Mouse (Mus musculus): ENCODE results near the gene Mark1. TPM values are rescaled to one million over a fixed set of nuclear protein-coding genes. Genes with fewer than 3 reads are reported as not detected.
A peak's percentile ranks its signal among the peaks of the same experiment; 100 is the strongest.

The Mark1 gene
- polyA plus RNA-seq, 1 experiment from 2014 or later, result 1.9 TPM

GRCm38 (mm10) chr1:184998161-184998560 lies 1.2 kb downstream of the Mark1 start:
- ATAC-seq (replicated peaks; ENCODE audit: insufficient number of reproducible peaks, insufficient read depth, low FRiP score, low read depth), result no peak
- WGBS, result 39% methylated on average over 9 of the region's 9 CpGs
- H3K4me3 ChIP-seq, result peak overlapping the region; percentile 77
- H3K27me3 ChIP-seq, result peaks cover 9% of the 10 kb centered on the region; the same call in 1 of the 2 replicates
- H3K4me2 ChIP-seq, result peak overlapping the region; percentile 83
- no peak overlapping the region for H3K9ac ChIP-seq
- no peaks in the 10 kb centered on the region for H3K36me3 ChIP-seq
- no peak overlapping the region for H3K27ac ChIP-seq
- H3K4me1 ChIP-seq (replicated peaks), result peaks cover 24% of the 10 kb centered on the region
- no peaks in the 10 kb centered on the region for H3K9me3 ChIP-seq (replicated peaks)

GRCm38 (mm10) chr1:184997466-184997865 lies 1.9 kb downstream of the Mark1 start:
- Histone ChIP-seq H3K4me3 (peak overlapping the region; percentile 77; the same call in 1 of the 2 replicates), H3K27me3 (peaks cover 9% of the 10 kb centered on the region; the same call in 1 of the 2 replicates), H3K27ac (no peak overlapping the region; the same call in 1 of the 2 replicates), H3K4me1 (replicated peaks) (peaks cover 24% of the 10 kb centered on the region), H3K9me3 (replicated peaks) (no peaks in the 10 kb centered on the region), H3K4me2 (peak overlapping the region; percentile 83), H3K36me3 (no peaks in the 10 kb centered on the region), H3K9ac (peak overlapping the region; percentile 5; the same call in 1 of the 2 replicates)
- ATAC-seq (replicated peaks; ENCODE audit: insufficient number of reproducible peaks, insufficient read depth, low FRiP score, low read depth), result no peak
- WGBS, result 57% methylated on average over 11 of the region's 11 CpGs

GRCm38 (mm10) chr1:184995335-184995734 lies 4.0 kb downstream of the Mark1 start:
- Histone ChIP-seq H3K4me1 (replicated peaks) (peaks cover 23% of the 10 kb centered on the region), H3K9me3 (replicated peaks) (no peaks in the 10 kb centered on the region), H3K27me3 (peaks cover 3% of the 10 kb centered on the region; the same call in 1 of the 2 replicates), H3K9ac (no peak overlapping the region), H3K4me3 (no peak overlapping the region), H3K27ac (no peak overlapping the region), H3K36me3 (no peaks in the 10 kb centered on the region), H3K4me2 (no peak overlapping the region)
- ATAC-seq (replicated peaks; ENCODE audit: insufficient number of reproducible peaks, insufficient read depth, low FRiP score, low read depth), result no peak
- 62% methylated on average over 4 of the region's 4 CpGs for WGBS

GRCm38 (mm10) chr1:184991191-184991590 lies 8.2 kb downstream of the Mark1 start:
- no peaks in the 10 kb centered on the region for H3K36me3 ChIP-seq
- ATAC-seq (replicated peaks; ENCODE audit: insufficient number of reproducible peaks, insufficient read depth, low FRiP score, low read depth), result no peak
- 90% methylated on average over 10 of the region's 10 CpGs for WGBS
- no peaks in the 10 kb centered on the region for H3K27me3 ChIP-seq
- no peaks in the 10 kb centered on the region for H3K9me3 ChIP-seq (replicated peaks)
- H3K4me2 ChIP-seq, result no peak overlapping the region
- H3K27ac ChIP-seq, result no peak overlapping the region
- H3K4me1 ChIP-seq (replicated peaks), result peaks cover 17% of the 10 kb centered on the region
- no peak overlapping the region for H3K4me3 ChIP-seq
- H3K9ac ChIP-seq, result no peak overlapping the region

- peak overlapping the region; percentile 52 for H3K4me2 ChIP-seq
Measured at GRCm38 (mm10) chr1:184986748-184987147, 12.6 kb downstream of the Mark1 start.

GRCm38 (mm10) chr1:184984723-184985122 lies 14.6 kb downstream of the Mark1 start:
- no peaks in the 10 kb centered on the region for H3K9me3 ChIP-seq (replicated peaks)
- H3K9ac ChIP-seq, result no peak overlapping the region
- H3K4me3 ChIP-seq, result no peak overlapping the region
- H3K36me3 ChIP-seq, result no peaks in the 10 kb centered on the region
- no peak overlapping the region for H3K4me2 ChIP-seq
- no peak overlapping the region for H3K27ac ChIP-seq
- no peaks in the 10 kb centered on the region for H3K27me3 ChIP-seq
- 85% methylated on average over 2 of the region's 2 CpGs for WGBS
- no peak for ATAC-seq (replicated peaks; ENCODE audit: insufficient number of reproducible peaks, insufficient read depth, low FRiP score, low read depth)
- peaks cover 14% of the 10 kb centered on the region for H3K4me1 ChIP-seq (replicated peaks)

More at GRCm38 (mm10) chr1:184986748-184987147, 12.6 kb downstream of the Mark1 start:
- no peaks in the 10 kb centered on the region for H3K36me3 ChIP-seq
- no peak for ATAC-seq (replicated peaks; ENCODE audit: insufficient number of reproducible peaks, insufficient read depth, low FRiP score, low read depth)
- peak overlapping the region; percentile 17; the same call in 1 of the 2 replicates for H3K9ac ChIP-seq
- H3K4me3 ChIP-seq, result peak overlapping the region; percentile 21; the same call in 1 of the 2 replicates
- peaks cover 14% of the 10 kb centered on the region for H3K4me1 ChIP-seq (replicated peaks)
- 32% methylated on average over 2 of the region's 2 CpGs for WGBS
- H3K27me3 ChIP-seq, result no peaks in the 10 kb centered on the region
- no peak overlapping the region for H3K27ac ChIP-seq
- no peaks in the 10 kb centered on the region for H3K9me3 ChIP-seq (replicated peaks)

- no peaks in the 10 kb centered on the region for H3K27me3 ChIP-seq
- no peak overlapping the region for H3K27ac ChIP-seq
- H3K4me2 ChIP-seq, result no peak overlapping the region
- peaks cover 14% of the 10 kb centered on the region for H3K4me1 ChIP-seq (replicated peaks)
- no peak overlapping the region for H3K4me3 ChIP-seq
- H3K36me3 ChIP-seq, result no peaks in the 10 kb centered on the region
- no peaks in the 10 kb centered on the region for H3K9me3 ChIP-seq (replicated peaks)
- ATAC-seq (replicated peaks; ENCODE audit: insufficient number of reproducible peaks, insufficient read depth, low FRiP score, low read depth), result no peak
- 54% methylated on average over 3 of the region's 3 CpGs for WGBS
- H3K9ac ChIP-seq, result no peak overlapping the region
Measured at GRCm38 (mm10) chr1:184983751-184984150, 15.6 kb downstream of the Mark1 start.

- no peaks in the 10 kb centered on the region for H3K36me3 ChIP-seq
- H3K27me3 ChIP-seq, result no peaks in the 10 kb centered on the region
- no peak overlapping the region for H3K4me3 ChIP-seq
- H3K9ac ChIP-seq, result no peak overlapping the region
- no peak for ATAC-seq (replicated peaks; ENCODE audit: insufficient number of reproducible peaks, insufficient read depth, low FRiP score, low read depth)
- H3K27ac ChIP-seq, result no peak overlapping the region
- 0 out of 2 replicates have a peak, but pooled peaks cover 8% of the 10 kb centered on the region for H3K4me1 ChIP-seq (replicated peaks)
- WGBS, result 50% methylated on average over 8 of the region's 8 CpGs
- no peak overlapping the region for H3K4me2 ChIP-seq
- no peaks in the 10 kb centered on the region for H3K9me3 ChIP-seq (replicated peaks)
Measured at GRCm38 (mm10) chr1:184972214-184972776, 27.1 kb downstream of the Mark1 start.

- WGBS, result 66% methylated on average over 4 of the region's 4 CpGs
- Histone ChIP-seq H3K9ac (no peak overlapping the region), H3K36me3 (no peaks in the 10 kb centered on the region), H3K27me3 (no peaks in the 10 kb centered on the region), H3K4me3 (no peak overlapping the region), H3K27ac (no peak overlapping the region), H3K9me3 (replicated peaks) (no peaks in the 10 kb centered on the region), H3K4me2 (no peak overlapping the region), H3K4me1 (replicated peaks) (peaks cover 12% of the 10 kb centered on the region)
- ATAC-seq (replicated peaks; ENCODE audit: insufficient number of reproducible peaks, insufficient read depth, low FRiP score, low read depth), result no peak
Measured at GRCm38 (mm10) chr1:184969374-184969773, 30.0 kb downstream of the Mark1 start.

GRCm38 (mm10) chr1:184965682-184966360 lies 33.5 kb downstream of the Mark1 start:
- no peaks in the 10 kb centered on the region for H3K9me3 ChIP-seq (replicated peaks)
- ATAC-seq (replicated peaks; ENCODE audit: insufficient number of reproducible peaks, insufficient read depth, low FRiP score, low read depth), result peak; percentile 22; the same call in 1 of the 2 replicates
- H3K36me3 ChIP-seq, result no peaks in the 10 kb centered on the region
- H3K27ac ChIP-seq, result no peak overlapping the region
- H3K4me1 ChIP-seq (replicated peaks), result peaks cover 18% of the 10 kb centered on the region
- H3K27me3 ChIP-seq, result no peaks in the 10 kb centered on the region
- no peak overlapping the region for H3K4me2 ChIP-seq
- H3K9ac ChIP-seq, result no peak overlapping the region
- no peak overlapping the region for H3K4me3 ChIP-seq
- WGBS, result 48% methylated on average over 12 of the region's 12 CpGs

GRCm38 (mm10) chr1:184963121-184963693 lies 36.2 kb downstream of the Mark1 start:
- no peaks in the 10 kb centered on the region for H3K27me3 ChIP-seq
- H3K4me2 ChIP-seq, result peak overlapping the region; percentile 38
- H3K4me3 ChIP-seq, result no peak overlapping the region
- no peaks in the 10 kb centered on the region for H3K36me3 ChIP-seq
- H3K9me3 ChIP-seq (replicated peaks), result no peaks in the 10 kb centered on the region
- 0 out of 2 replicates have a peak, but pooled peaks have one; percentile 25 for ATAC-seq (replicated peaks; ENCODE audit: insufficient number of reproducible peaks, insufficient read depth, low FRiP score, low read depth)
- H3K27ac ChIP-seq, result no peak overlapping the region
- peaks cover 16% of the 10 kb centered on the region for H3K4me1 ChIP-seq (replicated peaks)
- WGBS, result 35% methylated on average over 12 of the region's 12 CpGs
- no peak overlapping the region for H3K9ac ChIP-seq

Data from heart, embryonic 15.5 days (tissue).